Mouse (Mus musculus): ENCODE data around the gene Gm4631. TPM values are rescaled to one million over a fixed set of nuclear protein-coding genes. Genes with fewer than 3 reads are reported as not detected.
"Not testable (repeated sequence)": the region's sequence is repeated elsewhere in the genome, so short reads cannot be mapped to it uniquely, and the experiment has no call there.

Gene Gm4631
- 14.0 and 15.5 TPM in 2 replicates for polyA plus RNA-seq (2015; fragmentation: Nextera tagmentation; extraction: Ambion mirVana)

- no CpG with 5 or more reads among the region's 8 CpGs for WGBS
- ATAC-seq (ENCODE audit: low read depth); H3K4me2 ChIP-seq; H3K9ac ChIP-seq; H3K4me3 ChIP-seq; H3K9me3 ChIP-seq; H3K36me3 ChIP-seq; H3K4me1 ChIP-seq (replicated peaks); H3K27ac ChIP-seq (replicated peaks); H3K27me3 ChIP-seq: not testable (repeated sequence)
Observed at GRCm38 (mm10) chr2:175338097-175338496, at the start of gene Gm4631. Gene Gm4631, minus strand, starts transcription at chr2:175338197.

DNA sequence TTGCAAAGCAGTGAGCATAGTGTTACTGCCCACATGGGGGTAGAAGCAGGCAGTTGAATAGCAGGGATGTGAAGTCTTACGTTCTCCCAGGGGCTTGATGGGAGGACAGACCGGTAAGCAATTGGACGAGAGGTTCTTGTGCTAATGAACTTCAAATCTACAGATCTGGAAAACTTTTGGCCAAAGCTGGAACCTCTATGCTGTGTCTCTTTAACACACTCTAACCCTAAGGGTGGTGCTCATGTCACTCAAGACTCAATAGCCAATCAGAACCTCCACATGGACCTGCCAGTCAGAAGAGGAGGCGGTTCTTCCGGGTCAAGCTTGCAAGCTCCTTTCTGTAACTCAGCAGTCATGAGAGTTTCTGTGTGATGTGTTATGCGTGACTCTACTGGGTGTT is 34.1 kb upstream of the Gm4631 start, which contains the start of gene Zfp968:
Zfp968 (plus strand) TSS at position 301 of the 400 bp plus-strand sequence.
- H3K4me3 ChIP-seq; H3K27me3 ChIP-seq; H3K4me1 ChIP-seq (replicated peaks); H3K4me2 ChIP-seq; ATAC-seq (ENCODE audit: low read depth); H3K9me3 ChIP-seq; H3K27ac ChIP-seq (replicated peaks); H3K9ac ChIP-seq; H3K36me3 ChIP-seq: not testable (repeated sequence)
- no CpG with 5 or more reads among the region's 6 CpGs for WGBS

DNA sequence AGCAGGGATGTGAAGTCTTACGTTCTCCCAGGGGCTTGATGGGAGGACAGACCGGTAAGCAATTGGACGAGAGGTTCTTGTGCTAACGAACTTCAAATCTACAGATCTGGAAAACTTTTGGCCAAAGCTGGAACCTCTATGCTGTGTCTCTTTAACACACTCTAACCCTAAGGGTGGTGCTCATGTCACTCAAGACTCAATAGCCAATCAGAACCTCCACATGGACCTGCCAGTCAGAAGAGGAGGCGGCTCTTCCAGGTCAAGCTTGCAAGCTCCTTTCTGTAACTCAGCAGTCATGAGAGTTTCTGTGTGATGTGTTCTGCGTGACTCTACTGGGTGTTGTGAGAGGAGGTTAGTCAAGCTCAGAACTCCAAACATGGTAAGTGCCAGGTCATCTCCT is 63.2 kb downstream of the Gm4631 start, which contains the start of gene Gm14440:
Gm14440 (plus strand) TSS at position 301 of the 400 bp plus-strand sequence.
- H3K9ac ChIP-seq; H3K9me3 ChIP-seq; H3K4me3 ChIP-seq; H3K4me2 ChIP-seq; H3K27ac ChIP-seq (replicated peaks); H3K27me3 ChIP-seq; H3K4me1 ChIP-seq (replicated peaks); H3K36me3 ChIP-seq; ATAC-seq (ENCODE audit: low read depth): not testable (repeated sequence)
- no CpG with 5 or more reads among the region's 6 CpGs for WGBS

Other genes starting within 250 kb of the Gm4631 start
- gene Gm14399, start 196.2 kb downstream of the Gm4631 start, polyA plus RNA-seq (2015; fragmentation: Nextera tagmentation; extraction: Ambion mirVana) = 1.8 and 2.3 TPM in 2 replicates
- 1.1 TPM in 2 replicates for gene Gm14443, start 162.3 kb downstream of the Gm4631 start, polyA plus RNA-seq (2015; fragmentation: Nextera tagmentation; extraction: Ambion mirVana)
- 3.8 and 5.8 TPM in 2 replicates for gene Gm14391, start 131.3 kb downstream of the Gm4631 start, polyA plus RNA-seq (2015; fragmentation: Nextera tagmentation; extraction: Ambion mirVana)
- 1.6 TPM in 1 of 2 replicates, not detected in the other for gene Gm14440, start 63.1 kb downstream of the Gm4631 start, polyA plus RNA-seq (2015; fragmentation: Nextera tagmentation; extraction: Ambion mirVana)
- gene Zfp968, start 34.2 kb upstream of the Gm4631 start, polyA plus RNA-seq (2015; fragmentation: Nextera tagmentation; extraction: Ambion mirVana) = 5.2 and 6.4 TPM in 2 replicates
- 9.2 and 19.7 TPM in 2 replicates for gene Gm4724, start 97.6 kb upstream of the Gm4631 start, polyA plus RNA-seq (2015; fragmentation: Nextera tagmentation; extraction: Ambion mirVana)
- gene Zfp965, start 131.8 kb upstream of the Gm4631 start, polyA plus RNA-seq (2015; fragmentation: Nextera tagmentation; extraction: Ambion mirVana) = 6.4 and 8.7 TPM in 2 replicates